Mouse (Mus musculus) telencephalon, adult 2 months (tissue): ENCODE results near the gene Ncaph.
A peak's percentile ranks its signal among the peaks of the same experiment; 100 is the strongest.
"Not testable (repeated sequence)": the region's sequence is repeated elsewhere in the genome, so short reads cannot be mapped to it uniquely, and the experiment has no call there.

Experiments used
- DNase-seq: peaks from one replicate; pipeline ENCODE4 v3.0.0-alpha.2; 2011; ENCODE audit warnings: low read depth, low spot score

The Ncaph gene

GRCm38 (mm10) chr2:127133621-127134461 is at the start of gene Ncaph:
TSS of gene Ncaph (minus strand) at chr2:127133954.
- DNase-seq, result peak; percentile 47

DNA sequence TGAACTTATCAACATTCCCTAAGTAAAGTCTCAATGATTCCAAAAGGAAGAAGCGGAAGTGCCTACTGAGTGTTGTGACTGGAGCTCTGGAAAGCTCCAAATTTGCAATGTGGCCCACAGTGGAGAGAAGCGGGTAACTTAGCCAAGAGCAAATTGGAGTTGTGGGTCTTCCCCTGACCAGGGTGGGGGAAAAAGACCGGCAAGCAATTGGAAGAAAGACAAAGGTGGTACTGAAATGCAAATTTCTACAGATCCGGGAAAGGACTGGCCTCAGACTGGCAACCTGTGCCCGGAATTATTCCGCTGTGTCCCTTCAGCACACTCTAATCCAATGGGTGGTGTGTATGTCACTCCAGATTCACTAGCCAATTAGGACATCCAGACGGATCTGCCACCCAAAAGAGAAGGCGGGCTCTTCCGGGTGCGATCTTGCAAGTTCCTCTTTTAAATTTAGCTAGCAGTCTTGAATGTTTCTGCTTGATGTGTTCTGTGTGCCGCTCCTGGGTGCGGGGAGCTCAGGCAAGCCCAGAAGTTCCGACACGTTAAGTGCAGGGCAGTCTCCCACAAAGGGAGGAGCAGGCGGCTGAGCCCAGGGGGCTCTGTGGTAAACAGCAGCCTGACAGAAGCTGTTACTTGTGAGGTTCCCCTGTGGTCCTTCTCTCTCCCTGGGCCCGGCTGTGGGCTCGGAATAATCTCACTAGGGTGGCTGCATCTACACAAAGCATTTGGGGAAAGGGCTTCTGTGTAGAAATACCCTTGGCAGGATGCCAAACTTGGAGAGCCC is 49.0 kb upstream of the Ncaph start:
- peak; percentile 95 for DNase-seq

GRCm38 (mm10) chr2:127166261-127166660 is 32.5 kb upstream of the Ncaph start:
- DNase-seq, result peak; percentile 24

GRCm38 (mm10) chr2:127165675-127166074 is 31.9 kb upstream of the Ncaph start:
- DNase-seq, result no peak

DNA sequence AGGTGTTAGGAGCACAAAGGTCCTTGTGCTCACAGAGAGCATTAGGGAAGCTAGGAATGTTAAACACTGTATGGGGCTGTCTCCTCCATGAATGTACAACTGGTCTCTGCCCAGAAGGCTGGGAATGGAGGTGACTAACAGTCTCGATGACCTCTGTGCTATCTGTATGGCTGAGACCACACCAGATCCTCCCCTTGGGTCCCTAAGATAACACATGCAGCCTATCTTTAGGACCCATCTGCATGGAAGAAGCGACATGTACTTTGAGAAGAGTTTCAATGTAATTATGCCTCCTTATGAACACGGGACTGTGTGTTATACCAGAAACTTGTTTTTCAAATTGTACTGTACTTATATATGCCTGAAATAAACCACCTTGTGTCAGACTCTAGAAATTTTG is 11.9 kb upstream of the Ncaph start:
- no peak for DNase-seq

DNA sequence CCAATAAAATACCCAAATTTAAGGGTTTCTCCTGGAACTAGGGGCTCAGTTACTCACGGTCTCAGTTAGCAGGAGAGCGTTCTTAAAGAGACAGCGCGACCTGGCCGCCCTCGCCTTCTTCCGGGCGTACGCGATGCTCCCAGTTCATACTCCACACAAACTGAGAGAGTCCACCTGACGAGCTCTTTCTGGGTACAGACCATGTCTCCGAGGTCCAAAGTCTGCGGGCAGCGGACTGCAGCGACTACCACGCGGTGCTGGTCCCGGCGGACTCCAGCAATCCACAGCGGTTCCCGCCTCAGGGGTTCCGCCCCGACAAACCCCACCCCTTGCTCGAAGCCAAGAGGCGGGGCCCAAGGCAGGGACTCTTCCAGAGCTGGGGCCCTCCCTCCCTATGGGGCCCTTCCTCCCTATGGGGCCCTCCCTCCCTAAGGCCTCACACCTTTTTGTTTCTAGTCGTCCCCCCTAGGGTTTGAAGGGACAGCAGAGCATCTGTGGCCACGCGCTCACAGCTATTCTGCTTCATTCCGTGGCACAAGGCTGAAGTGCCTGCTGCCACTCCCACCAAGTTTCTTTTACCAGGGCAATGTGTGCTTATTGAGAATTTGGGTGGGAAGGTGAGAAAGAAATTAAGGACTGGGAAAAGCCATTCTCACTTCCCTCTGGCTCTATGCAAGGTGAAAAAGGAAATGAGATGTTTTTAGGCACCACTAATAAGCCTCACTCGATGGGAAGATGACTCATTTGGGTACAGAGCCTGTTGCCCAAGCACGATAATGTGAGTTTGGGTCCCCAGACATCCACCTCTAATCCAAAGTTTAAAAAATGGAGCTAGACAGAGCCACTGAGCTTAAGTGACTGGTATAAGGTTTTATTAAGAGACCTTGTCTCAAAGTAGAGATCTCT is 9.7 kb upstream of the Ncaph start, which contains the start of gene Itpripl1:
Itpripl1 (minus strand) TSS at position 285 of the 906 bp plus-strand sequence.
- no peak for DNase-seq

- DNase-seq, result no peak
These were observed 8.9 kb upstream of the Ncaph start for GRCm38 (mm10) chr2:127142577-127143157.

GRCm38 (mm10) chr2:127142031-127142430 is 8.3 kb upstream of the Ncaph start:
- no peak for DNase-seq

DNA sequence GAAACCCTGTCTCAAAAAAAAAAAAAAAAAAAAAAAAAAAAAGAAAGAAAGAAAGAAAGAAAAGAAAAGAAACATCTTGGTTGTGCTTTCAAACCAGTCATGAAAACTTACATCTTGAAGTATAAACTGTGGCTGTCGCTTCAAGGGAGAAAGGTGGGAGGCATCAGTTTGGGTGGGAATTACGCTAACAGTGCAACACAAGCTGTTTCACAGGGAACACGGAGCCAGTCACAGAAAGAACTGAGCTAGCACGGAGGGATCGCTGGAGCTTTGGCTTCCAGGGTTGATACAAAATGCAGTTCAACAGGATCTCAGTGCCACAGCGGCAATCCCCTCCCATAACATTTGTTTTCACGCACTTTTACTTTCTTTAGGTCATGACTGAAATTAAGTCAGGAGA is 6.3 kb upstream of the Ncaph start:
- DNase-seq, result no peak

DNA sequence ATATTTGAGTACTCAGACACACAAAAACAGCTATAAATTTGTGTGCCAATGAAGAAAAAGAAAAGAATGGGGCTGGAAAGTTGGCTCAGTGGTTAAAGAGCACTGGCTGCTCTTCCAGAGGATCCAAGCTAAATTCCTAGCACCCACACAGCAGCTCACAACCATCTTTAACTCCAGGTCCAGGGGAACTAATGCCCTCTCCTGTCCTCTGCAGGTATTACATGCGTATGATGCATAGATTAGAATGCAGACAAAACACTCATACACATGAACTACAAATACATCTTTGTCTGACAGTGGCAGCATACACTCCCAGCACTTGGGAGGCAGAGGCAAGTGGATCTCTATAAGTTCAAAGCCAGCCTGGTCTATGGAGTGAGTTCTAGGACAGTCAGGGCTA is 5.9 kb upstream of the Ncaph start:
- no peak for DNase-seq

- no peak for DNase-seq
These were observed 5.3 kb upstream of the Ncaph start for GRCm38 (mm10) chr2:127139094-127139493.

DNA sequence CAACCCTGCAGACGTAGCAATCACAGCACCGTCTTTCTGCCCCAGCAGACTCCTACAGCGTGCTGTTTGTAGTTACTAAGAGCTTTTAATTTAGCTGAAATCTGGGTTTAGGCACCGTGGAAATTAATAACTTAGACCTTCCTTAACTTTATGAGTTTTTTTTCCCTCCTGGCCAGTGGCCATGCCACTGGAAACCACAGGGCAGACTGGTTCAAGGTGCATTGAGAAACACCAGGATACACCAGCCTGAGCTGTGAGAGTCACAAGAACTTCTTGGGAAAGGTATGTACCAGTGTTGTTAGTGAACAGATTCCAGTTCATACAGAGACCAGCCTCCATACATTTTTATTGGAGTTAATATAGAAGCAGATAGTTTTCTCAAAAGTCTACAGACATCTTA is 4.7 kb upstream of the Ncaph start:
- no peak for DNase-seq

- no peak for DNase-seq
These were observed 4.2 kb upstream of the Ncaph start for GRCm38 (mm10) chr2:127137838-127138420.

DNA sequence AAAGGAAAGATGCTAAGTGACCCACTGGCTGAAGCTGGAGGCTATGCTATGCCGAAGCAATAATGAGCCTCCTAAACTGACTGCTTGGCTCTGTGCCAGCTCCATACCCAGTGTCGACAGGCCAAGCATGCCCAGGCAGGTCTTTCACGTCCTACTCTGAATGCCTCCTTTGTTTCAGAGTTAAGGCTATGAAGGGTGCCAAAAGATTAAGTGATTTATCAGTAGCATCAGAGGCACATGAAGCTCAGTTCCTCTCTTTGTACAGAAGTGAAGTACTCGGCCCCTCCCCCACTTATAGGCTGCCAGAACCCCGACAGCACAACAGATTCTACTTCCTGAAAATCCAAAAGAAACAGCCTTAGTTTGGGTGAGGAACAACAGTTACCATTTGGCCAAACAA is 3.2 kb upstream of the Ncaph start:
- DNase-seq, result peak; percentile 28

GRCm38 (mm10) chr2:127135255-127135654 is 1.5 kb upstream of the Ncaph start:
- not testable (repeated sequence) for DNase-seq

- no peak for DNase-seq
These were observed 2.4 kb downstream of the Ncaph start for GRCm38 (mm10) chr2:127131353-127131752.

DNA sequence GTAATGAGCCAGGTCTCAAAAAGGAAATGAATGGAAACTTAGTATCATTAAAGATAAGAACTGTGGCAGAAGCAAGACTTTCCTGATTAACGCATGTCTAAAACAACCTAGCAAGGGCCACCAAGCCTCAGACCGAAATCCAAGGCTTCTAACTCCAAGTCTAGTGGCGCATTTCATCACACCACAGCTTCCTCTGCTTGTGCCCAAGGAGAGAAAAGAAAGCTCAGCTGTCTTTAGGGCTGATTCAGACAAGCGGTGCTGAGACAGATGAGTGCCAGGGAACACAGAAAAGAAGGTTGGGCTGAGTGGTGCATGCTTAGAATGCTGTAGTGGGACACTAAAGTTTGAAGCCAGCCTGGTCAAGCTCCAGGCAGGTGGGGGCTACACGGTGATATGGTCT is 4.8 kb downstream of the Ncaph start:
- DNase-seq, result no peak

DNA sequence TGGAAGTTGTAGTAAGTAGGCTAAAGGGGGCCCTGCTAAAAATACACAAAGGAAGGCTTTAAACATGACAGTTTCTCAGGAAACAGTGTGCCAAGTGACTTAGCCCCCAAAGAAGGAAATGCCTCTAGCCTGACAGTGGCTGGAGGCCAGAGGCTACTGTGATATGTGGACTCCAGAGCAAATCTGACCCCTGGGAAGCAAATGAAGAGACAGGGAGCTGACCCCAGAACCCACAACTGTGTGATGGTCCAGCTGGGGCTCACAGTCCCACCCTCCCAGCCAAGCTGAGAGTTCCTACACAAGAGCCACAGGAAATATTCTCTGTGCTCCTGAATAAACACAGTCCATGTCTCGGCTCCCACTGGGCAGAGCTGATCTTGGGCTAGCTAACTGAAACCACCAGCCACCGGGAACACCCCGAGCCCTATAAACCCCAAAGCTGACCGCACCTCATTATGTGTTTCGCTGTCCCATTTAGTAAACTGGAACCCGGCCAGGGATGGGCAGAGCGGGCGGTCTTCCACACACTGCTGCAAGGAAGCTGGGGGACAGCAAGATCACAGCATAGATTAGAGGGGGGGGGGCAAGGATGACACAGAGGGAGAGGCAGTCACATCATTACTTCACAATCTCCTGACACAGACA is 12.0 kb downstream of the Ncaph start:
- no peak for DNase-seq

DNA sequence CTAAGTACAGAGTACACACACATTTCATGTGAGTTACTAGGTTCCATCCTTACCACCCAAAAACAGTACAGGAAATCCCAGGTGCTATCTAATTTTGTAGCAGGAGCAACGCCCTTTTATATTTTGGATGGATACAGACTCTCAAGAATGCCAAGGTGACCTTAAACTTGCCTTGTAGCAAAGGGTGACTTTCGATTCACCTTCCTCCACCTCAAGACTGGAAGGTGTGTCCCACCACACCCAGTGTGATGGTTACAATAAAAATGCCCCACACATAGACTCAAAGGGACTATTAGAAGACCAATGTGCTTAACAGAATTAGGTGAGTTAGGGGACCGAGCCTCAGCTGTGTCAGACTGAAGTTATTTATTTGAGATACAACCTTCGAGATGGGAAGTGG is 24.8 kb downstream of the Ncaph start:
- DNase-seq, result no peak

DNA sequence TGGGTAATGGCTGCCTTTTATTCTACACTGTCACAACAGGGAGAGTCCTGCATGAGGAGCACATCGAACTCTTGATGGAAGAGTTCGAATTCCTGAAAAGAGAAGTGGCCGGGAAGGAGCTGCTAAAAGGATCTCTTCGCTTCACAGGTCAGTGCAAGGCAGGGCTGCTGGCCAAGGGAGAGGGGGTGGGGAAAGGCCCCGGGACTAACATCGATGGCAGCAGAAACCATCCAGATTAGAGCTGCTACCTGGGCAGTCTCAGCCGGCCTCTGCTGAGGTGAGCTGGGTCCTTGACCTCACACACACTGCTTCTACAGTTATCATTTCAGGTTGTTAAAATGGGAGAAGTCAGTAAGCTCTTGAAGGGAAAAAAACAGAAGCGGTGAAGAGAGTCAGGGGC is 41.8 kb downstream of the Ncaph start:
- DNase-seq, result no peak
